Mouse (Mus musculus): ENCODE measurements around the gene Larp6.

GRCm38 (mm10) chr9:60742516-60742915 is 29.7 kb downstream of the Larp6 start:
- TF ChIP-seq CTCF (IDR thresholded peaks at IDR 0.05; ENCODE audit: insufficient read depth, low read length) = no peak
- no peak for TF ChIP-seq POLR2A (IDR thresholded peaks at IDR 0.05; ENCODE audit: borderline replicate concordance, extremely low read depth, low read depth, low read length)

Measured in lung, adult 2 months (tissue).